Mouse (Mus musculus): ENCODE data around the gene Fas.

- no peak for TF ChIP-seq CTCF (IDR thresholded peaks at IDR 0.05; ENCODE audit: low read depth, low read length)
- TF ChIP-seq POLR2A (IDR thresholded peaks at IDR 0.05; ENCODE audit: insufficient read depth, low read length): no peak
Observed at GRCm38 (mm10) chr19:34344702-34345101, 54.2 kb downstream of the Fas start.
